Mouse (Mus musculus) CH12.LX (cell line): ENCODE data around the gene BC053393. TPM values are rescaled to one million over a fixed set of nuclear protein-coding genes. Genes with fewer than 3 reads are reported as not detected.

Source experiments
- DNase-seq: peaks from one replicate; pipeline ENCODE4 v3.0.0-alpha.2; 2013; ENCODE audit errors: extremely low read depth
- H3K27ac ChIP-seq: 2 replicates; pipeline ENCODE4 v1.5.1; 2012; ENCODE audit warnings: low read depth, mild to moderate bottlenecking, control low read depth, moderate library complexity; ENCODE audit not compliant: insufficient read depth
- H3K27me3 ChIP-seq: replicated peaks from 2 replicates; pipeline ENCODE3; 2012; ENCODE audit warnings: inconsistent platforms
- H3K36me3 ChIP-seq, 2 experiments: replicated peaks in 1 of 2; 2 replicates each; pipeline versions ENCODE3 to v1.6.1; 2012; ENCODE audit warnings: inconsistent platforms in 1 of 2, low read length in 1 of 2, mild to moderate bottlenecking in 1 of 2, mixed read lengths in 1 of 2, moderate library complexity in 1 of 2; ENCODE audit not compliant: control insufficient read depth in 1 of 2, insufficient read depth in 1 of 2
- H3K4me1 ChIP-seq, 2 experiments: 2 replicates each; pipeline ENCODE4 v1.6.1; 2012; ENCODE audit warnings: inconsistent platforms in 1 of 2, moderate library complexity in 1 of 2; ENCODE audit not compliant: insufficient read depth in 2 of 2, control insufficient read depth in 1 of 2
- H3K4me2 ChIP-seq: 2 replicates; pipeline ENCODE4 v1.6.1; 2012; ENCODE audit warnings: low read depth, mild to moderate bottlenecking, control low read depth; ENCODE audit not compliant: poor library complexity, insufficient read depth, severe bottlenecking
- H3K4me3 ChIP-seq, 3 experiments: fragments of 150-350 bp in 1 of 3; sonication (generic) in 1 of 3; replicated peaks in 1 of 3; 2 replicates each; pipeline versions ENCODE3 to v1.5.1; 2011 to 2012; ENCODE audit warnings: low read depth in 2 of 3, low read length in 2 of 3, mild to moderate bottlenecking in 2 of 3, moderate library complexity in 2 of 3, control low read depth in 1 of 3, improper control_type of control experiment in 1 of 3, inconsistent platforms in 1 of 3, mixed read lengths in 1 of 3; ENCODE audit not compliant: poor library complexity in 1 of 3
- H3K79me2 ChIP-seq: replicated peaks from 2 replicates; pipeline ENCODE4 v1.6.1; 2012; ENCODE audit warnings: mild to moderate bottlenecking, moderate library complexity; ENCODE audit not compliant: control insufficient read depth, poor library complexity, insufficient read depth, severe bottlenecking; ENCODE audit errors: extremely low read depth
- H3K9ac ChIP-seq: 2 replicates; pipeline ENCODE4 v1.6.1; 2012; ENCODE audit warnings: low read depth, mild to moderate bottlenecking, control low read depth, moderate library complexity; ENCODE audit not compliant: insufficient read depth
- H3K9me3 ChIP-seq: replicated peaks from 2 replicates; pipeline ENCODE3; 2012; ENCODE audit warnings: low read length, inconsistent platforms, mixed read lengths
- CTCF ChIP-seq, 2 experiments: IDR thresholded peaks in 1 of 2; conservative IDR thresholded peaks in 1 of 2; 2 replicates each; pipeline ENCODE4 v1.5.1; 2011 to 2012; ENCODE audit warnings: low read depth in 2 of 2, low read length in 2 of 2, improper control_type of control experiment in 1 of 2, inconsistent platforms in 1 of 2, mild to moderate bottlenecking in 1 of 2, moderate library complexity in 1 of 2
- E2F4 ChIP-seq: IDR thresholded peaks from 2 replicates; pipeline ENCODE4 v1.6.1; 2011; ENCODE audit warnings: low read depth, low read length, improper control_type of control experiment; ENCODE audit not compliant: insufficient replicate concordance
- EP300 ChIP-seq: IDR thresholded peaks from 2 replicates; pipeline ENCODE4 v1.6.1; 2011; ENCODE audit warnings: low read length, improper control_type of control experiment
- ETS1 ChIP-seq: conservative IDR thresholded peaks from 2 replicates; pipeline ENCODE4 v1.6.1; 2012; ENCODE audit warnings: low read depth, mild to moderate bottlenecking, inconsistent platforms, low read length, improper control_type of control experiment, moderate library complexity
- GABPA ChIP-seq: IDR thresholded peaks from 2 replicates; pipeline ENCODE4 v1.6.1; 2012; ENCODE audit warnings: low read depth, low read length, improper control_type of control experiment, inconsistent platforms; ENCODE audit not compliant: insufficient replicate concordance
- HCFC1 ChIP-seq: IDR thresholded peaks from 2 replicates; pipeline ENCODE4 v1.6.1; 2012; ENCODE audit warnings: low read depth, mild to moderate bottlenecking, inconsistent platforms, low read length, improper control_type of control experiment
- RAD21 ChIP-seq: IDR thresholded peaks from 2 replicates; pipeline ENCODE4 v1.6.1; 2011; ENCODE audit warnings: low read depth, mild to moderate bottlenecking, low read length, improper control_type of control experiment, moderate library complexity
- RCOR1 ChIP-seq: conservative IDR thresholded peaks from 2 replicates; pipeline ENCODE4 v1.6.1; 2012; ENCODE audit warnings: low read depth, mild to moderate bottlenecking, inconsistent platforms, low read length, improper control_type of control experiment
- SMC3 ChIP-seq: IDR thresholded peaks from 2 replicates; pipeline ENCODE4 v1.6.1; 2011; ENCODE audit warnings: low read depth, low read length, improper control_type of control experiment
- dilution Hi-C: fragments of 300-500 bp; cut with MboI; formaldehyde crosslinking; loops from 2 replicates; pipeline ENCODE4 v1.14.3; 2020; ENCODE audit warnings: low sequenced_read_pairs; ENCODE audit not compliant: extremely low pct_unique_long_range_greater_than_20kb, extremely low pct_ligation_motif_present
- in situ Hi-C: fragments of 300-500 bp; cut with MboI; formaldehyde crosslinking; loops from 3 replicates; pipeline ENCODE4 v1.14.3; 2019; ENCODE audit warnings: low sequenced_read_pairs, low pct_ligation_motif_present, low pct_unique_long_range_greater_than_20kb, mixed read lengths
- polyA plus RNA-seq: library from polyadenylated mRNA; unstranded; fragments of >175 nt; gene quantifications from 2 replicates; pipeline ENCODE4 v1.2.1, GENCODE M21; 2012; ENCODE audit warnings: low read depth; ENCODE audit not compliant: insufficient read length
- total RNA-seq, 2 experiments: library from RNA; depleted of rRNA; stranded (reverse); fragments of 300-350 nt in 1 of 2; fragments of >200 nt in 1 of 2; gene quantifications; 2 replicates each; pipeline ENCODE4 v1.2.3; 2012 to 2014

The BC053393 gene
- total and polyA plus RNA-seq, 3 experiments = not detected

DNA sequence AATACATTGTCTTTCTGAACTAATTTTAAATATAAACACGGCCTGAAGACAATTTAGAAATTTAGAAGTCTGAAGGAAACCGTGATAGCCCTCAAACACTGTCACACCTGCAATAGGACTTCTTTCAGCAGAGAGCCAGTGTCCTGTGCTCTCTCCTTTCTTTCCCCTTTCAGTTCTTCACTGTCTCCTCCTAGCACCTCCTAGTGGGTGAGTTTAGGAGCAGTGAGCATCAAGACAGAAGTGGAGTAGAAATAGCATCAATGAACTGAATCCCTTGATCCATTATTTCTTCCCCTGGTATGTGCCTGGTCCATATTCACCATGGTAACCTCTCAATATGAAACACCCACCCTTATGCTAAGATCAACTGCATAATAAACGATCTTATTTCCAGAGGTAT, 65.2 kb downstream of the BC053393 start:
- Histone ChIP-seq H3K79me2 (no peaks in the 10 kb centered on the region), H3K4me2 (no peak overlapping the region), H3K27me3 (no peaks in the 10 kb centered on the region), H3K4me1 (peaks cover 3 to 45% of the 10 kb centered on the region in 2 experiments; a peak in 3 of 4 replicates), H3K9ac (no peak overlapping the region), H3K9me3 (no peaks in the 10 kb centered on the region), H3K36me3 (no peaks in the 10 kb centered on the region), H3K4me3 (no peak overlapping the region), H3K27ac (no peak overlapping the region)
- dilution Hi-C loops (no loop called here), in situ Hi-C loops (no loop called here)
- peak; percentile 54 for DNase-seq
- TF ChIP-seq GABPA (no peak), CTCF (conservative IDR thresholded peaks at IDR 0.05 in 1 of 2, IDR thresholded peaks at IDR 0.05 in 1 of 2; ENCODE audit: low read depth in 2 of 2, low read length in 2 of 2) (peak in 1 of 2 experiments; percentile 68; a peak in 2 of 4 replicates), RAD21 (peak; percentile 41), E2F4 (no peak), RCOR1 (no peak), ETS1 (no peak), EP300 (no peak), HCFC1 (no peak), SMC3 (peak; percentile 61)

Other genes with a start within 250 kb of the BC053393 start
- gene Itk, start 182.0 kb upstream of the BC053393 start, total RNA-seq (2012; rRNA removed) = 0.29 and 0.64 TPM in 2 replicates
- gene Itk, start 182.0 kb upstream of the BC053393 start, total RNA-seq (2014; rRNA removed) = 0.11 and 0.14 TPM in 2 replicates
- 0.14 and 0.17 TPM in 2 replicates for gene Itk, start 182.0 kb upstream of the BC053393 start, polyA plus RNA-seq
- 2.6 and 2.7 TPM in 2 replicates for gene Fam71b, start 175.0 kb upstream of the BC053393 start, total RNA-seq (2012; rRNA removed)
- gene Fam71b, start 175.0 kb upstream of the BC053393 start, total RNA-seq (2014; rRNA removed) = 0.46 TPM in 1 of 2 replicates, not detected in the other
- gene Fam71b, start 175.0 kb upstream of the BC053393 start, polyA plus RNA-seq = 2.4 and 2.6 TPM in 2 replicates
- 32.7 and 37.1 TPM in 2 replicates for gene Med7, start 134.6 kb upstream of the BC053393 start, total RNA-seq (2012; rRNA removed)
- 104 and 115 TPM in 2 replicates for gene Med7, start 134.6 kb upstream of the BC053393 start, total RNA-seq (2014; rRNA removed)
- 59.9 and 60.0 TPM in 2 replicates for gene Med7, start 134.6 kb upstream of the BC053393 start, polyA plus RNA-seq
- 0.08 TPM in 1 of 2 replicates, not detected in the other for gene Havcr2, start 116.6 kb upstream of the BC053393 start, total RNA-seq (2012; rRNA removed)
- 0.20 and 0.27 TPM in 2 replicates for gene Havcr2, start 116.6 kb upstream of the BC053393 start, total RNA-seq (2014; rRNA removed)
- gene Havcr2, start 116.6 kb upstream of the BC053393 start, polyA plus RNA-seq = 0.44 and 0.60 TPM in 2 replicates
- gene Gm12169, start 47.3 kb upstream of the BC053393 start, total RNA-seq (2012; rRNA removed) = not detected in 2 replicates
- gene Gm12169, start 47.3 kb upstream of the BC053393 start, total RNA-seq (2014; rRNA removed) = not detected in 2 replicates
- not detected in 2 replicates for gene Gm12169, start 47.3 kb upstream of the BC053393 start, polyA plus RNA-seq
- gene Dppa1, start 57.7 kb downstream of the BC053393 start, total RNA-seq (2012; rRNA removed) = not detected in 2 replicates
- not detected in 2 replicates for gene Dppa1, start 57.7 kb downstream of the BC053393 start, total RNA-seq (2014; rRNA removed)
- gene Dppa1, start 57.7 kb downstream of the BC053393 start, polyA plus RNA-seq = not detected in 2 replicates
- 66.3 and 75.1 TPM in 2 replicates for gene Timd2, start 135.5 kb downstream of the BC053393 start, total RNA-seq (2012; rRNA removed)
- 212 and 241 TPM in 2 replicates for gene Timd2, start 135.5 kb downstream of the BC053393 start, total RNA-seq (2014; rRNA removed)
- 119 and 133 TPM in 2 replicates for gene Timd2, start 135.5 kb downstream of the BC053393 start, polyA plus RNA-seq
- 0.08 TPM in 1 of 2 replicates, not detected in the other for gene Havcr1, start 163.5 kb downstream of the BC053393 start, total RNA-seq (2012; rRNA removed)
- 0.38 TPM in 1 of 2 replicates, not detected in the other for gene Havcr1, start 163.5 kb downstream of the BC053393 start, total RNA-seq (2014; rRNA removed)
- 0.50 and 0.90 TPM in 2 replicates for gene Havcr1, start 163.5 kb downstream of the BC053393 start, polyA plus RNA-seq
- gene Timd4, start 239.3 kb downstream of the BC053393 start, total RNA-seq (2012; rRNA removed) = not detected in 2 replicates
- gene Timd4, start 239.3 kb downstream of the BC053393 start, total RNA-seq (2014; rRNA removed) = not detected in 2 replicates
- not detected in 2 replicates for gene Timd4, start 239.3 kb downstream of the BC053393 start, polyA plus RNA-seq